Mouse (Mus musculus) liver, embryonic 16.5 days (tissue): ENCODE results near the gene Olfr150. TPM values are rescaled to one million over a fixed set of nuclear protein-coding genes. Genes with fewer than 3 reads are reported as not detected.

Source experiments
- polyA plus RNA-seq: library from polyadenylated mRNA; unstranded; fragments of >200 nt; fragmentation: Nextera tagmentation; extraction: Ambion mirVana; gene quantifications from 2 replicates; pipeline ENCODE4 v1.2.1, GENCODE M21; 2015

The Olfr150 gene
- polyA plus RNA-seq, 1 experiment from 2014 or later = not detected

Other genes starting within 250 kb of the Olfr150 start
- not detected in 2 replicates for gene Olfr44, start 237.0 kb upstream of the Olfr150 start, polyA plus RNA-seq
- gene Olfr957, start 215.2 kb upstream of the Olfr150 start, polyA plus RNA-seq = not detected in 2 replicates
- not detected in 2 replicates for gene Olfr958, start 176.9 kb upstream of the Olfr150 start, polyA plus RNA-seq
- not detected in 2 replicates for gene Olfr959, start 155.4 kb upstream of the Olfr150 start, polyA plus RNA-seq
- 3.1 and 4.1 TPM in 2 replicates for gene AW551984, start 126.6 kb upstream of the Olfr150 start, polyA plus RNA-seq
- not detected in 2 replicates for gene Olfr148, start 120.3 kb upstream of the Olfr150 start, polyA plus RNA-seq
- gene Olfr960, start 109.6 kb upstream of the Olfr150 start, polyA plus RNA-seq = not detected in 2 replicates
- not detected in 2 replicates for gene Olfr961, start 85.9 kb upstream of the Olfr150 start, polyA plus RNA-seq
- not detected in 2 replicates for gene Olfr963, start 63.8 kb upstream of the Olfr150 start, polyA plus RNA-seq
- not detected in 2 replicates for gene Olfr149, start 23.9 kb upstream of the Olfr150 start, polyA plus RNA-seq
- not detected in 2 replicates for gene Olfr965, start 19.6 kb upstream of the Olfr150 start, polyA plus RNA-seq
- gene Olfr967, start 15.3 kb downstream of the Olfr150 start, polyA plus RNA-seq = not detected in 2 replicates
- gene Olfr968, start 52.3 kb downstream of the Olfr150 start, polyA plus RNA-seq = not detected in 2 replicates
- not detected in 2 replicates for gene Olfr969, start 60.0 kb downstream of the Olfr150 start, polyA plus RNA-seq
- not detected in 2 replicates for gene Olfr970, start 77.9 kb downstream of the Olfr150 start, polyA plus RNA-seq
- gene Olfr971, start 105.9 kb downstream of the Olfr150 start, polyA plus RNA-seq = not detected in 2 replicates
- not detected in 2 replicates for gene Olfr972, start 135.4 kb downstream of the Olfr150 start, polyA plus RNA-seq
- not detected in 2 replicates for gene Olfr229, start 176.4 kb downstream of the Olfr150 start, polyA plus RNA-seq
- gene Olfr974, start 206.5 kb downstream of the Olfr150 start, polyA plus RNA-seq = not detected in 2 replicates
- gene Olfr975, start 221.1 kb downstream of the Olfr150 start, polyA plus RNA-seq = not detected in 2 replicates
- not detected in 2 replicates for gene Olfr976, start 230.2 kb downstream of the Olfr150 start, polyA plus RNA-seq